Mouse (Mus musculus) neutrophil, adult 5-6 weeks (primary cell): ENCODE measurements around the gene Rin2. TPM values are rescaled to one million over a fixed set of nuclear protein-coding genes. Genes with fewer than 3 reads are reported as not detected.
"Not testable (repeated sequence)": the region's sequence is repeated elsewhere in the genome, so short reads cannot be mapped to it uniquely, and the experiment has no call there.

Experiments
- ATAC-seq: fragments of 151-379, 151-347 bp; 2 replicates; pipeline ENCODE4 v1.8.0; 2017; ENCODE audit warnings: mild to moderate bottlenecking, moderate TSS enrichment; ENCODE audit not compliant: insufficient number of reproducible peaks, poor library complexity, low FRiP score, severe bottlenecking; ENCODE audit errors: extremely low read depth
- total RNA-seq: library from RNA; stranded (forward); fragments of 200-1000 nt; gene quantifications from 2 replicates; pipeline ENCODE4 v1.2.3, GENCODE M21; 2017

The Rin2 gene
- total RNA-seq, 1 experiment from 2014 or later: 21.3 TPM

GRCm38 (mm10) chr2:145722304-145722703, 47.3 kb downstream of the Rin2 start:
- ATAC-seq: not testable (repeated sequence)

- no peak for ATAC-seq
Observed at GRCm38 (mm10) chr2:145724288-145724687, 49.3 kb downstream of the Rin2 start.

- ATAC-seq: no peak
Observed at GRCm38 (mm10) chr2:145729414-145729813, 54.4 kb downstream of the Rin2 start.

GRCm38 (mm10) chr2:145730189-145730880, 55.3 kb downstream of the Rin2 start:
- no peak for ATAC-seq

GRCm38 (mm10) chr2:145730905-145731304, 55.9 kb downstream of the Rin2 start:
- no peak for ATAC-seq

- no peak for ATAC-seq
Observed at GRCm38 (mm10) chr2:145735079-145735478, 60.1 kb downstream of the Rin2 start.

GRCm38 (mm10) chr2:145736543-145736942, 61.5 kb downstream of the Rin2 start:
- no peak for ATAC-seq

GRCm38 (mm10) chr2:145737196-145737595, 62.2 kb downstream of the Rin2 start:
- ATAC-seq: no peak

GRCm38 (mm10) chr2:145740729-145741128, 65.7 kb downstream of the Rin2 start:
- no peak for ATAC-seq

- ATAC-seq: no peak
Observed at GRCm38 (mm10) chr2:145742795-145743710, 68.0 kb downstream of the Rin2 start.

GRCm38 (mm10) chr2:145746406-145746805, 71.4 kb downstream of the Rin2 start:
- no peak for ATAC-seq

- ATAC-seq: no peak
Observed at GRCm38 (mm10) chr2:145749645-145750044, 74.6 kb downstream of the Rin2 start.

GRCm38 (mm10) chr2:145752572-145752971, 77.6 kb downstream of the Rin2 start:
- no peak for ATAC-seq

GRCm38 (mm10) chr2:145753973-145754372, 79.0 kb downstream of the Rin2 start:
- ATAC-seq: no peak

GRCm38 (mm10) chr2:145755864-145756822, 81.1 kb downstream of the Rin2 start:
- no peak for ATAC-seq

GRCm38 (mm10) chr2:145760121-145760520, 85.1 kb downstream of the Rin2 start:
- ATAC-seq: no peak

GRCm38 (mm10) chr2:145761436-145761835, 86.4 kb downstream of the Rin2 start:
- no peak for ATAC-seq

- no peak for ATAC-seq
Observed at GRCm38 (mm10) chr2:145769964-145770363, 94.9 kb downstream of the Rin2 start.
